Mouse (Mus musculus) CH12.LX (cell line): ENCODE measurements around the gene Tmcc1. TPM values are rescaled to one million over a fixed set of nuclear protein-coding genes. Genes with fewer than 3 reads are reported as not detected.

Source experiments
- DNase-seq: peaks from one replicate; pipeline ENCODE4 v3.0.0-alpha.2; 2013; ENCODE audit errors: extremely low read depth
- H3K27ac ChIP-seq: 2 replicates; pipeline ENCODE4 v1.5.1; 2012; ENCODE audit warnings: low read depth, mild to moderate bottlenecking, control low read depth, moderate library complexity; ENCODE audit not compliant: insufficient read depth
- H3K27me3 ChIP-seq: replicated peaks from 2 replicates; pipeline ENCODE3; 2012; ENCODE audit warnings: inconsistent platforms
- H3K36me3 ChIP-seq, 2 experiments: replicated peaks in 1 of 2; 2 replicates each; pipeline versions ENCODE3 to v1.6.1; 2012; ENCODE audit warnings: inconsistent platforms in 1 of 2, low read length in 1 of 2, mild to moderate bottlenecking in 1 of 2, mixed read lengths in 1 of 2, moderate library complexity in 1 of 2; ENCODE audit not compliant: control insufficient read depth in 1 of 2, insufficient read depth in 1 of 2
- H3K4me1 ChIP-seq, 2 experiments: 2 replicates each; pipeline ENCODE4 v1.6.1; 2012; ENCODE audit warnings: inconsistent platforms in 1 of 2, moderate library complexity in 1 of 2; ENCODE audit not compliant: insufficient read depth in 2 of 2, control insufficient read depth in 1 of 2
- H3K4me2 ChIP-seq: 2 replicates; pipeline ENCODE4 v1.6.1; 2012; ENCODE audit warnings: low read depth, mild to moderate bottlenecking, control low read depth; ENCODE audit not compliant: poor library complexity, insufficient read depth, severe bottlenecking
- H3K4me3 ChIP-seq, 3 experiments: fragments of 150-350 bp in 1 of 3; sonication (generic) in 1 of 3; replicated peaks in 1 of 3; 2 replicates each; pipeline versions ENCODE3 to v1.5.1; 2011 to 2012; ENCODE audit warnings: low read depth in 2 of 3, low read length in 2 of 3, mild to moderate bottlenecking in 2 of 3, moderate library complexity in 2 of 3, control low read depth in 1 of 3, improper control_type of control experiment in 1 of 3, inconsistent platforms in 1 of 3, mixed read lengths in 1 of 3; ENCODE audit not compliant: poor library complexity in 1 of 3
- H3K79me2 ChIP-seq: replicated peaks from 2 replicates; pipeline ENCODE4 v1.6.1; 2012; ENCODE audit warnings: mild to moderate bottlenecking, moderate library complexity; ENCODE audit not compliant: control insufficient read depth, poor library complexity, insufficient read depth, severe bottlenecking; ENCODE audit errors: extremely low read depth
- H3K9ac ChIP-seq: 2 replicates; pipeline ENCODE4 v1.6.1; 2012; ENCODE audit warnings: low read depth, mild to moderate bottlenecking, control low read depth, moderate library complexity; ENCODE audit not compliant: insufficient read depth
- H3K9me3 ChIP-seq: replicated peaks from 2 replicates; pipeline ENCODE3; 2012; ENCODE audit warnings: low read length, inconsistent platforms, mixed read lengths
- BHLHE40 ChIP-seq: IDR thresholded peaks from 2 replicates; pipeline ENCODE4 v1.6.1; 2011; ENCODE audit warnings: mild to moderate bottlenecking, low read depth, low read length, improper control_type of control experiment
- CHD1 ChIP-seq: IDR thresholded peaks from 2 replicates; pipeline ENCODE4 v1.6.1; 2012; ENCODE audit warnings: low read depth, low read length, improper control_type of control experiment, inconsistent platforms
- CHD2 ChIP-seq: IDR thresholded peaks from 2 replicates; pipeline ENCODE4 v1.6.1; 2011; ENCODE audit warnings: low read length, improper control_type of control experiment
- CTCF ChIP-seq, 2 experiments: IDR thresholded peaks in 1 of 2; conservative IDR thresholded peaks in 1 of 2; 2 replicates each; pipeline ENCODE4 v1.5.1; 2011 to 2012; ENCODE audit warnings: low read depth in 2 of 2, low read length in 2 of 2, improper control_type of control experiment in 1 of 2, inconsistent platforms in 1 of 2, mild to moderate bottlenecking in 1 of 2, moderate library complexity in 1 of 2
- E2F4 ChIP-seq: IDR thresholded peaks from 2 replicates; pipeline ENCODE4 v1.6.1; 2011; ENCODE audit warnings: low read depth, low read length, improper control_type of control experiment; ENCODE audit not compliant: insufficient replicate concordance
- ELF1 ChIP-seq: IDR thresholded peaks from 2 replicates; pipeline ENCODE4 v1.6.1; 2014; ENCODE audit warnings: low read depth, mild to moderate bottlenecking, inconsistent platforms, low read length, improper control_type of control experiment
- EP300 ChIP-seq: IDR thresholded peaks from 2 replicates; pipeline ENCODE4 v1.6.1; 2011; ENCODE audit warnings: low read length, improper control_type of control experiment
- ETS1 ChIP-seq: conservative IDR thresholded peaks from 2 replicates; pipeline ENCODE4 v1.6.1; 2012; ENCODE audit warnings: low read depth, mild to moderate bottlenecking, inconsistent platforms, low read length, improper control_type of control experiment, moderate library complexity
- GABPA ChIP-seq: IDR thresholded peaks from 2 replicates; pipeline ENCODE4 v1.6.1; 2012; ENCODE audit warnings: low read depth, low read length, improper control_type of control experiment, inconsistent platforms; ENCODE audit not compliant: insufficient replicate concordance
- HCFC1 ChIP-seq: IDR thresholded peaks from 2 replicates; pipeline ENCODE4 v1.6.1; 2012; ENCODE audit warnings: low read depth, mild to moderate bottlenecking, inconsistent platforms, low read length, improper control_type of control experiment
- IRF4 ChIP-seq: IDR thresholded peaks from 2 replicates; pipeline ENCODE4 v1.6.1; 2014; ENCODE audit warnings: low read depth, mild to moderate bottlenecking, inconsistent platforms, low read length, improper control_type of control experiment
- JUN ChIP-seq: IDR thresholded peaks from 2 replicates; pipeline ENCODE4 v1.6.1; 2011; ENCODE audit warnings: low read depth, mild to moderate bottlenecking, low read length, improper control_type of control experiment, moderate library complexity; ENCODE audit not compliant: insufficient read depth
- JUND ChIP-seq: conservative IDR thresholded peaks from 2 replicates; pipeline ENCODE4 v1.6.1; 2011; ENCODE audit warnings: low read depth, low read length, improper control_type of control experiment
- KAT2A ChIP-seq: IDR thresholded peaks from 2 replicates; pipeline ENCODE4 v1.6.1; 2012; ENCODE audit warnings: low read length, improper control_type of control experiment, inconsistent platforms; ENCODE audit not compliant: insufficient replicate concordance
- MAFK ChIP-seq: IDR thresholded peaks from 2 replicates; pipeline ENCODE4 v1.6.1; 2011; ENCODE audit warnings: low read length, improper control_type of control experiment; ENCODE audit not compliant: insufficient replicate concordance
- MAX ChIP-seq: IDR thresholded peaks from 2 replicates; pipeline ENCODE4 v1.6.1; 2011; ENCODE audit warnings: low read length, improper control_type of control experiment
- MAZ ChIP-seq: IDR thresholded peaks from 2 replicates; pipeline ENCODE4 v1.6.1; 2012; ENCODE audit warnings: low read depth, mild to moderate bottlenecking, inconsistent platforms, low read length, improper control_type of control experiment, moderate library complexity
- MEF2A ChIP-seq: IDR thresholded peaks from 2 replicates; pipeline ENCODE4 v1.6.1; 2014; ENCODE audit warnings: low read depth, mild to moderate bottlenecking, inconsistent platforms, low read length, improper control_type of control experiment, borderline replicate concordance
- MXI1 ChIP-seq: IDR thresholded peaks from 2 replicates; pipeline ENCODE4 v1.6.1; 2011; ENCODE audit warnings: mild to moderate bottlenecking, low read depth, low read length, improper control_type of control experiment
- MYC ChIP-seq: IDR thresholded peaks from 2 replicates; pipeline ENCODE4 v1.6.1; 2011; ENCODE audit warnings: low read depth, mild to moderate bottlenecking, improper control_type of control experiment, low read length
- NELFE ChIP-seq: IDR thresholded peaks from 2 replicates; pipeline ENCODE4 v1.6.1; 2011; ENCODE audit warnings: low read depth, low read length, improper control_type of control experiment
- NRF1 ChIP-seq: IDR thresholded peaks from 2 replicates; pipeline ENCODE4 v1.6.1; 2014; ENCODE audit warnings: low read depth, mild to moderate bottlenecking, inconsistent platforms, low read length, improper control_type of control experiment, moderate library complexity
- PAX5 ChIP-seq: IDR thresholded peaks from 2 replicates; pipeline ENCODE4 v1.6.1; 2012; ENCODE audit warnings: low read length, inconsistent platforms, mixed read lengths
- POLR2A ChIP-seq: IDR thresholded peaks from 2 replicates; pipeline ENCODE4 v1.6.1; 2011; ENCODE audit warnings: low read depth, mild to moderate bottlenecking, improper control_type of control experiment, low read length
- POLR2AphosphoS2 ChIP-seq: IDR thresholded peaks from 2 replicates; pipeline ENCODE4 v1.6.1; 2011; ENCODE audit warnings: low read depth, low read length, improper control_type of control experiment
- RAD21 ChIP-seq: IDR thresholded peaks from 2 replicates; pipeline ENCODE4 v1.6.1; 2011; ENCODE audit warnings: low read depth, mild to moderate bottlenecking, low read length, improper control_type of control experiment, moderate library complexity
- RCOR1 ChIP-seq: conservative IDR thresholded peaks from 2 replicates; pipeline ENCODE4 v1.6.1; 2012; ENCODE audit warnings: low read depth, mild to moderate bottlenecking, inconsistent platforms, low read length, improper control_type of control experiment
- SIN3A ChIP-seq: IDR thresholded peaks from 2 replicates; pipeline ENCODE4 v1.6.1; 2012; ENCODE audit warnings: low read length, improper control_type of control experiment, inconsistent platforms
- SMC3 ChIP-seq: IDR thresholded peaks from 2 replicates; pipeline ENCODE4 v1.6.1; 2011; ENCODE audit warnings: low read depth, low read length, improper control_type of control experiment
- TBP ChIP-seq: conservative IDR thresholded peaks from 2 replicates; pipeline ENCODE4 v1.6.1; 2011; ENCODE audit warnings: low read depth, low read length, improper control_type of control experiment
- TCF12 ChIP-seq: IDR thresholded peaks from 2 replicates; pipeline ENCODE4 v1.6.1; 2014; ENCODE audit warnings: low read depth, mild to moderate bottlenecking, inconsistent platforms, low read length, improper control_type of control experiment
- UBTF ChIP-seq: IDR thresholded peaks from 2 replicates; pipeline ENCODE4 v1.6.1; 2012; ENCODE audit warnings: low read depth, mild to moderate bottlenecking, inconsistent platforms, low read length, improper control_type of control experiment, moderate library complexity
- USF1 ChIP-seq: IDR thresholded peaks from 2 replicates; pipeline ENCODE4 v1.6.1; 2014; ENCODE audit warnings: low read depth, mild to moderate bottlenecking, inconsistent platforms, low read length, improper control_type of control experiment
- USF2 ChIP-seq: conservative IDR thresholded peaks from 2 replicates; pipeline ENCODE4 v1.6.1; 2011; ENCODE audit warnings: low read depth, low read length, improper control_type of control experiment
- ZC3H11A ChIP-seq: IDR thresholded peaks from 2 replicates; pipeline ENCODE4 v1.6.1; 2012; ENCODE audit warnings: low read depth, mild to moderate bottlenecking, inconsistent platforms, low read length, improper control_type of control experiment
- ZKSCAN1 ChIP-seq: IDR thresholded peaks from 2 replicates; pipeline ENCODE4 v1.6.1; 2012; ENCODE audit warnings: low read depth, inconsistent platforms, low read length, improper control_type of control experiment, borderline replicate concordance
- ZMIZ1 ChIP-seq: IDR thresholded peaks from 2 replicates; pipeline ENCODE4 v1.6.1; 2012; ENCODE audit warnings: low read depth, mild to moderate bottlenecking, inconsistent platforms, low read length, improper control_type of control experiment
- ZNF384 ChIP-seq: IDR thresholded peaks from 2 replicates; pipeline ENCODE4 v1.6.1; 2012; ENCODE audit warnings: low read depth, low read length, improper control_type of control experiment, inconsistent platforms
- dilution Hi-C: fragments of 300-500 bp; cut with MboI; formaldehyde crosslinking; loops from 2 replicates; pipeline ENCODE4 v1.14.3; 2020; ENCODE audit warnings: low sequenced_read_pairs; ENCODE audit not compliant: extremely low pct_unique_long_range_greater_than_20kb, extremely low pct_ligation_motif_present
- in situ Hi-C: fragments of 300-500 bp; cut with MboI; formaldehyde crosslinking; loops from 3 replicates; pipeline ENCODE4 v1.14.3; 2019; ENCODE audit warnings: low sequenced_read_pairs, low pct_ligation_motif_present, low pct_unique_long_range_greater_than_20kb, mixed read lengths
- polyA plus RNA-seq: library from polyadenylated mRNA; unstranded; fragments of >175 nt; gene quantifications from 2 replicates; pipeline ENCODE4 v1.2.1, GENCODE M21; 2012; ENCODE audit warnings: low read depth; ENCODE audit not compliant: insufficient read length
- total RNA-seq, 2 experiments: library from RNA; depleted of rRNA; stranded (reverse); fragments of 300-350 nt in 1 of 2; fragments of >200 nt in 1 of 2; gene quantifications; 2 replicates each; pipeline ENCODE4 v1.2.3; 2012 to 2014

Tmcc1 gene
- total and polyA plus RNA-seq, 3 experiments: 3.6 to 60.8 (median 3.7) TPM

DNA sequence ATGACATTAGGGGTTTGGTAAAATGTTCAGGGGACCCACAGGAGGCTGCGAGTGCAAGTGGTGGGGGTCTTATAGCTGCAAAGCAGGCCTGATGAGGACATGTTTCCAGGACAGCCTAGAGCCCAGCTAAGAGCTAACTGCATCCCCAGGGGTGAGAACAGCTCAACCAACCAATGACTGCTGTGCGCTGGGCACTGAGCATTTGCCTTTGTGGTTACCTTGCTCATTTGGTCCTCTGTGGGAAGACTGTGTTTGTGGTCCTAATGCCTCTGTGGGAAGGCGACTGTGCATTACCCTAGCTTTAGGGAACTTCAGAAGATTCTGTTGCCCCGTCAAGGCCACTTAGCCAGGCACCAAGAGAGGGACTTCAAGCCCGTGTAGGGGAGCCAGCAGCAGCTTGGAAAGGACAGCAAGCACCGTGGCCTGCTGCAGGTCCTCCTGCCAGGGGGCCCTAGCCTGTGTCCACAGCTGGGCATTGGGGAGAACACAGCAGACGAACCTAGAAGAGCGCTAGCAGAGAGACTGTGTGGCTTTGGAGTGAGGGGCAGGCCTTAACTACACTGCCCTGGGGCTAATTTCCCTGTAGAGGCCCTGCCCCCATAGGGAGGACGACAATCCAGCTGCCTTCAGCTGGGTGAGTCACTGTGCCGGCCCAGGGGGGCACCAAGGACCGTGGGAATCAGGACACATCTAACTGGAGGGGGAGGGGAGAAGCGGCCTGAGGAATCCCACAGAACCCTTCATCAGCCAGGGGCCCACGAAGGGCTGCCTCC is 202.0 kb downstream of the Tmcc1 start:
- TF ChIP-seq RCOR1 (peak; percentile 37; the same call in 1 of the 2 replicates), USF1 (no peak), KAT2A (no peak), TBP (peak; percentile 23; the same call in 1 of the 2 replicates), CHD1 (no peak), UBTF (no peak; the same call in 1 of the 2 replicates), ZKSCAN1 (no peak), TCF12 (peak; percentile 32; the same call in 1 of the 2 replicates), EP300 (peak; percentile 50; the same call in 1 of the 2 replicates), MYC (no peak), BHLHE40 (peak; percentile 43; the same call in 1 of the 2 replicates), POLR2A (peak; percentile 52; the same call in 1 of the 2 replicates), HCFC1 (no peak), PAX5 (no peak), MAFK (no peak), USF2 (no peak), JUN (no peak), ZNF384 (no peak), ZC3H11A (no peak), ETS1 (peak; percentile 45), RAD21 (no peak; the same call in none of the 2 replicates), GABPA (no peak), MAX (no peak), CTCF (conservative IDR thresholded peaks at IDR 0.05 in 1 of 2, IDR thresholded peaks at IDR 0.05 in 1 of 2; ENCODE audit: low read depth in 2 of 2, low read length in 2 of 2) (no peak), POLR2AphosphoS2 (no peak), SMC3 (no peak), MXI1 (no peak), JUND (no peak), CHD2 (peak; percentile 38; the same call in 1 of the 2 replicates), E2F4 (no peak), SIN3A (peak; percentile 34; the same call in 1 of the 2 replicates), IRF4 (no peak; the same call in 1 of the 2 replicates), ELF1 (no peak), MAZ (no peak), MEF2A (0 out of 2 replicates have a peak, but pooled peaks have one; percentile 13), ZMIZ1 (no peak), NRF1 (0 out of 2 replicates have a peak, but pooled peaks have one; percentile 17), NELFE (no peak)
- peak; percentile 73 for DNase-seq
- dilution Hi-C loops: no loop called here
- in situ Hi-C loops: no loop called here
- Histone ChIP-seq H3K9me3 (no peaks in the 10 kb centered on the region), H3K79me2 (peaks cover 40% of the 10 kb centered on the region), H3K27ac (peak overlapping the region; percentile 96), H3K9ac (peak overlapping the region; percentile 41; the same call in 1 of the 2 replicates), H3K4me2 (peak overlapping the region; percentile 91), H3K27me3 (peaks cover 11% of the 10 kb centered on the region), H3K4me1 (peaks cover 32 to 83% of the 10 kb centered on the region in 2 experiments), H3K4me3 (peak overlapping the region; percentile 69 to 96 (median 88)), H3K36me3 (no peaks in the 10 kb centered on the region)
